Mouse (Mus musculus) embryonic fibroblast, embryonic 13.5 days (primary cell): ENCODE data around the gene Prkch.

Experiments used
- CTCF ChIP-seq: IDR thresholded peaks from 2 replicates; pipeline ENCODE4 v1.5.1; 2011; ENCODE audit warnings: mild to moderate bottlenecking, control low read depth, low read length, moderate library complexity, borderline replicate concordance; ENCODE audit not compliant: insufficient read depth
- POLR2A ChIP-seq: IDR thresholded peaks from 2 replicates; pipeline ENCODE4 v1.6.1; 2011; ENCODE audit warnings: low read depth, mild to moderate bottlenecking, control low read depth, low read length, moderate library complexity

DNA sequence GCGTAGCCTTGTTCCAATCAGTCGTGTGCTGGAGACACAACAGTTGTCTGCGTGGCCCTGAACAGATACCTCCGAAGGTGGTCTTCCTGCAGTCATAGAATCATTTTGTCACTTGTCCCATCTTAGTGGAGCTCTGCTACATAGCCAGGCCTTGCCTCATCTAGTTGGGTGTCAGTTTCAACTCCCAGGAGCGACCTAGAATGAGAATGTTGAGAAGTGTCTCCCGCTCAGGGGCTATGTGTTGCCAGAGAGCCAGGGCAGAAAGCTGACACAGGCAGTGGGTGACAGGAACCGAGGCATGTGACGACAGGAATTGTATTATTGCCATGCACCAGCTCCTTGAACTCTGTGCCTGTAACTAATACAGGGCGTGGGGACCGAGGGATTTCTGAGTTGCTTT, 133.4 kb downstream of the Prkch start:
- TF ChIP-seq POLR2A, result no peak
- no peak for TF ChIP-seq CTCF
